Mouse (Mus musculus) spleen, postnatal 4 days (tissue): ENCODE measurements at regions not wholly inside any gene's neighbourhood (a gene's known extent, or its start where the extent isn't known, plus 50 kb on each side); places are given as distances from the start of the nearest gene placed in this dataset.

Experiments
- DNase-seq, 2 experiments: peaks; one replicate each; pipeline ENCODE4 v3.0.0; 2022; ENCODE audit warnings: low spot score in 2 of 2

- DNase-seq, result no peak
Measured at GRCm38 (mm10) chr2:40149186-40149585, 922.9 kb upstream of the Ppp6c start.

GRCm38 (mm10) chr2:40127615-40128014 lies 901.4 kb upstream of the Ppp6c start:
- DNase-seq, result peak in 1 of 2 experiments; percentile 57

- DNase-seq, result peak in 1 of 2 experiments; percentile 55
Measured at GRCm38 (mm10) chr2:40119176-40119575, 892.9 kb upstream of the Ppp6c start.

GRCm38 (mm10) chr2:40114435-40114834 lies 888.2 kb upstream of the Ppp6c start:
- DNase-seq, result no peak
